Mouse (Mus musculus): ENCODE data around the gene Ryr1. TPM values are rescaled to one million over a fixed set of nuclear protein-coding genes. Genes with fewer than 3 reads are reported as not detected.
"Not testable (repeated sequence)": the region's sequence is repeated elsewhere in the genome, so short reads cannot be mapped to it uniquely, and the experiment has no call there.

The Ryr1 gene
- total RNA-seq, 2 experiments from 2014 or later, result 1,331 to 1,686 TPM

DNA sequence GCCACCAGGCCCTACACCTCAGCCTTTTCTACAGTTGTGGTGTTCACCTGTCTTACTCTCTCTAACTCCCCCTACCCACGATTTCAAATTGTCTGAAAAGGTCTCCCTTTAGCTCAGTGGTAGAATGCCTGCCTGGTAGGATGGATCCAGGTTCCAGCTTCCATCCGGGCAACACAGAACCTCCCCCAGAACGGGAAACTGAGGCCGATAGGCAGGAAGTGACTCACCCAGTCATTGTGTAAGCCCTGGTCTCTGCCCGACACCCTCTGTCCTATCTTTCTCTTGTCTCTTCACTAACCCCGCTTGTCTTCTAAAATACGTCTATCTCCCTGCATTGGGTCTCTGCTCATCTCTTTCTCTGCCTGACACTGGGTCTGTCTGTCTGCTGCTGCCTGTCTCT, 139.8 kb downstream of the Ryr1 start:
- no peak for DNase-seq

DNA sequence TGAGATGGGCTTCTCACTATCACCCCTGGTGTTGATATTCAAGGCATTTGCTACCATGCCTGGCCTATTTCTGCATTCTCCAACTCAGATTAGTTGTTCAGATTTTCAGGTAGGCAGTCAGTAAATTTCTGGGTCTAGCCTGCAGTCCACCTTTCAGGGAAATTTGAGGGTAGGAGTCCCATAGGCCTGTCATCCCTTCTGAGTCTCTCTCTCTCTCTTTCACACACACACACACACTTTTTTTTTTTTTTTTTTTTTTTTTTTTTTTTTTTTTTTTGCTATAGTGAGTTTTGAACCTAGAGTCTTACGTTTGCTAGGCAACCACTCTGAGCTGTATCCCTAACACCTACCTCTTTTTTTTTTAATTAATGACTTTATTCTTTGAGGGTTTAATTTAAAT, 140.5 kb downstream of the Ryr1 start:
- no peak for DNase-seq

DNA sequence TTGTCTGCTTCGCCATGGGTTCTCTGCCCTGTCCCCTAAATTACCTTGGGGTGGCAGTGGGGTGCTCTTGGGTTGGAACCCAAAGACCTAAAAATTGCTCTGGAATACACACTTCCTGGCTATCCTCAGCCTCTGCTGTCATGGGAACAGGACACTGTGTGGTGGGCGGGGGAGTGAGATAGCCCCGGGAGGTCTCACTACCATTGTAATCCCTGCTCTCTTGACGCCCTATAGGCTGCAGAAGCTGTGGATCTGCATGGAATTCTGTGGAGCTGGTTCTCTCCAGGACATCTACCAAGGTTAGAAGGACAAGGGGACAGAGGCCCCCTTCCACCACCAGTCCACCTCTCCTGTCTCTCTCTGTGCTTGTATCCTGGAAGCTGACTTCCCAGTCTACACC, 141.1 kb downstream of the Ryr1 start:
- DNase-seq, result no peak

DNA sequence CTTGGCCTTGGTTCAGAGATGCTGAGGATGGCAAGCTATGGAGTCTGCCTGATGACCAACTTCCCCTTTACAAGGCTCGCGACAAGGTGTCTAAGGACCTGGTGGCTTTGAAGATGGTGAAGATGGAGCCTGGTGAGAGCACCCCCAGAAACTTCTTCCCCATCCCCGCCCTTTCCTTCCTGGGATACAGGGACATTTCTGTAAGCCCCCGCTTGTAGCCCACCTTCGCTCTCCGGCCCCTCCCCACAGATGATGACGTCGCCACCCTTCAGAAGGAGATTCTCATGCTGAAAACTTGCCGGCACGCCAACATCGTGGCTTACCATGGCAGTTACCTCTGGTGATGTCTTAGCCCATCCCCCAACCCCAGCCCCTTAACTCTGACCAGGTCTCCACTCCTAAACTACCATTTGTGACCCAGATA, 141.8 kb downstream of the Ryr1 start:
- DNase-seq, result no peak

DNA sequence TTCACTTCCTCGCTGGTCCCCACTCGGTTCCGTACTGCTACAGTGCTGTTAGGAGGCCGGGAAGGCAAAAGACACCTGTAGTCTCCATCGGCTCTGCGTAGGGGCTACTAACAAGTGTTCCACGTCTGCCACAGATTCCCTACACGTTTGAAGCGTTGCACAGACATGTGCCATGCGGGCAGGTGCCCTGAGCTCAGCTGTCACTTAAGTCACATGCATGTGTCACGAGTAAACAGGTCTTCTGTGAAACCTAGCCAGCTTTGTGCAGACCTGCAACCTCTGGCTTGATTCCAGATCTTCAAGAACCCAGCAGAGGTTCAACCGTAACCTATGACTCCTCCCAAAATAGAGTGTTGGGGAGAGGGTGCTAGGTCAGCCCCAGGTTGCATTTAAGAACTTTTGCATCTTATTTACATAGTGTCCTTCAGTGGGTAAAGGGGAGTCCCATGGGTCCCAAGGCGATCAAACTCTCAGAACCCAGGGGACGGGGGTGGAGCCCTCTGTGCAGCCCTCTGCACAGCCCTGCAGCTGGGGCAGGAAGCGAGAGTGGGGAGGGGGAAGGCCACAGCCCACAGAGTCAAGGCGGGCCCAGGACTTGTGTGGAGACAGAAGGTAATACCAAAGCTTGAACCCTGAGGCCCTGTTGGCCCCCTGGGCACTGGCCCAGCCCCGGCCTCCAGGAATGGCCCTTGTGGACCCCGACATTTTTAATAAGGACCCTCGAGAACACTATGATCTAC, 142.5 kb downstream of the Ryr1 start:
- peak; percentile 45 for DNase-seq

DNA sequence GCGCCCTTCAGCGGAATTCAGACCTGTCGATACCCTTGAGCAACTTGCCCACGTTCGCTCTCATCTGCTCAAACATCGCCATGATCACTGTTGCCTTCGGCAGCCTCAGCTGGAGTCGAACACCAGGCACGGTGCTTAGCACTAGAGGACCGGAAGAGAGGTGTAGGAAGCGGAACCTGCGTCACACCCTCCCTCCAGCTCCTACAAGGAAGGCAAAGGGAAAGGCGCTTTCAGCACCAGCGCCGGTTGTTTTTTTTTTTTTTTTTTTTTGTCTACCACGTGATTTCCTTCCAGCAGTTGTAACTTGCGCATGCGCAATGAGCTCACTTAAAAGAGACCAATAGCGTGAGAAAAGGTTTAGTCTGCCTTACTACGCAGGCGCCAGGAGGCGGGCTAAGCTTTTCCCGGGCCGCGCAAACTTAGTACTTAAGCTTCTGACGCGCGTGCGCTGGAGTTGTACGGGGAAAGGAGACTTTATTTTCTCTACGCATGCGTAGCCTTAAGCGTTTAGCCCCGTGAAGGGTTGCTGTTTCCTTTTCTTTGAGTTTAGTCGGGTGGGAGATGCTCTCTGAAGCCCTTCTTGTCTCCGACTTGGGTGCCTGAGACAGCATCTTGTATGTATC, 143.2 kb downstream of the Ryr1 start, which contains the start of the genes Eif3k and Map4k1:
TSS of gene Eif3k (minus strand) at position 214 of the 623 bp plus-strand sequence.
TSS of gene Map4k1 (plus strand) at position 400 of the 623 bp plus-strand sequence.
- DNase-seq, result peak; percentile 95

DNA sequence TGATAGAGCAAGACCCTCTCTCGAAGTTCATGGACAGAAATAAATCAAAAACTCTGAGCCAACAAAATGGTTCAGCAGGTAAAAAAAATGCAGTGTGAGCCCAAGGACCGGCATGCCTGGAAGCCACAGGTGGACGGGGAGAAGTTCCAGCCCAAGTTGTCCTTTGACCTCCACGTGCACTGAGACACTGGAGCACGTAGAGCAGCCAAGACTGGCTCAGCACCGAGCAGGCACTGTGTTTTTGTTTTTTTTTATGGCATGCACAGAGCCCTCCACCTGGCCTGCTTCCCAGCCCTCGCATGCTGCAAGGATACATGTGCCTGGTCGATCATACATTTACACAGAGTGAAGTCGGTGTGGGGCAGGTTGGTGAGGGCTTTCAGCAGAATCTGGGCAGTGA, 147.4 kb downstream of the Ryr1 start:
- no peak for DNase-seq

DNA sequence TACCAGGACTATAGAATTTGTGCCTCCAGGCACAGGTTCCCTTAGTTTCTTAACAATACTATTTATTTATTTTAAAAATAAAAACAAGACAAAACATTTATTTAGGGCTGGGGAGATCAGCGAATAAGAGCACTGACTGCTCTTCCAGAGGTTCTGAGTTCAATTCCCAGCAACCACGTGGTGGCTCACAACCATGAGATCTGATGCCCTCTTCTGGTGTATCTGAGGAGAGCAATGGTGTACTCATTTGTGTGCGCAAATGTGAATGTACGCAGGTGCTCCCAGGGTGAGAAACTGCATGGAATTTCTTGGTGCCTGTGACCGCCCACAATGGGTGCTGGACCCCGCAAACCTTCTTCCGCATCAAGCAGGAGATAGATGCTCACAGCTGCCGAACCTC, 152.0 kb downstream of the Ryr1 start:
- DNase-seq, result no peak

DNA sequence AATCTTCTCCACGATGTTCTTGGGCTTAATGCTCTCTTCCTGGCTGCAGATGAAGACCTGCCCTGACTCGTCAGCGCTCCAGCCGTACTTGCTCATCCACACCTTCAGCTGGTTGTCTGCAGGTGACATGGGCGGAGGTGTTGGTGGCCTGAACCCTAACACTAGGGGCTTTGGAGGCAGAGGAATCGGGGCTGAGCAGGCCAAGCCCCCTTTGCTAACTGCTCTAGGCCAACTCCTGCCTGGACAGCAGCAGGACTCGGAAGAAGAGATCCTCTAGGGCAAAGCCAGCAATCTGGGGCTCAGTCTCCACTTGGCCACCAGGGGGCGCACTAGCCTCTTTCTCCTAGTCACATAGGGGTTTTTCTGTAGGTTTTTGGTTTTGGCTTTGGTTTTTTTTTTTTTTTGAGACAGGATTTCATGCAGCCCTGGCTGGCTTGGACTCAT, 152.4 kb downstream of the Ryr1 start:
- DNase-seq, result peak; percentile 50

DNA sequence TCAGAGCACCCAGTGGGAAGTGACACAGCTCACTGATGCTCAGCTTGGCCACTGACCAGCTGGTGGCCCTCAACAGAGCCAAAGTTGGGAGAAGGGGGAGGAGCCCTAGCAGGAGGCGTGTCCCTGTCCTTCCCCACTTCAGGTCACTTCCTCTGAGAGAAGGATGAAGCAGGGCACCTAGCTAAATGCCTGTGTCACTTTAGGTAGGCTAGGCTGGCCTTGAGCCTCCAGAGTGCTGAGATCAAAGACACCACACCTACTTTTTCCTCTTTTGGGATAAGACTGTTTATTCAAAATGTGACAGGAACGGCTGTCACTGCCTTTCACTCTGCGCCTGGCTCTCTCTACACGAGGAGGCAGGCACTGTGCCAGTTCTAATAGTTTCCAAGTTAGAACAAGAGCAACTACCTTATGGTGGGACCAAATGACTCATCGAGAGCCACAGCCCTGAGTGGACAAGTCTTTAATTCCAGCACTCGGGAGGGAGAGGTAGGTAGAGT, 153.2 kb downstream of the Ryr1 start:
- no peak for DNase-seq

DNA sequence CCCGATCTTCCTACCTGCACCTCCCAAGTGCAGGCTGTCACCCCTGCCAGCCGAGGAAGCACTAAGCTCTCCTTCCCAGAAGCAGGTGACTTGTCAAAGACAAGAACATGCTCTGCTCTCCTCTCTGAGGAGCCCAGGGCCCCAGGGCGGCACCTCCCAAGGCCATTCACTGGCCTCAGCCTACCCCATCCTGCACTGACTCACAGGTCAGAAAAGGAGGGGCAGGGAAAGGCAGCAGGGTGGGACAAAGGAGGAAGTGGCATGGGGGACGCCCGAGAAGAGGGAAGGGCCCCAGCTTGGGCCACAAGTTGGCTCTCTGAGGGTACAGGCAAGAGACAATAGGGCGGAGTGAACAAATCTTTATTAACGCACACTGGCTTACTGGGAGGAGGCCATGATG, 153.9 kb downstream of the Ryr1 start:
- no peak for DNase-seq

DNA sequence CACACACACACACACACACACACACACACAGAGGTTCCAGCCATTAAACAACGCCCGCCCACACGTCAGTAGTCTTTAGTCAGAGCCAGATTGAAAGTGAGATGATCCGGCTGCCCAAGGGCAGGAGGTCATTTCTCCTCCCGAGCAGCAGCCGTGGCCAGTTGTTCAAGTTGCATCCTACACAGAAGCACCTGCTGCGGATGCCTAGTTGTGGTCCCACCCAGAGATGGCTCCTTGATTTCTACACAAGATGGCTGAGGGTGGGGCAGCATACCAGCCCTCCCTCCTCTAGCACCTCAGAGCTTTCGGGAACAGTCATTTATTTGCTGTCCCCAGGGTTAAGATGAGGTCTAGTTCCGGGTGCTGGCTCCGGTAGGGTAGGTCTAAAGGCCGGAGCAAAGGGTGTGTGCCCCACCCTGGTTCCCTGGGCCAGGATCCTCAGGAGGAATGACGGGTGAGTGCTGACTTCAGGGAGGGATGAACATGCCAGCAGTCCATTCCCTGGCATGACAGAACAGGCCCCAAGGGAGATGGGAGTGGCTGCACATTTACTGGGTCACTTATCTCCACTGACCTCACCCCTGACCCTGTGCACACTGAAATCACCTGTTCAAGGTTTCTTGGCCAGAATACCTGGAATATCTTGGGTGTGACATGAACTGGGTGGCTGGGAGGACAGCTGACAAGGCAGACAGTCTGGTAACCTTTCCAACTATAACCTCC, 155.1 kb downstream of the Ryr1 start:
- DNase-seq, result peak; percentile 63

DNA sequence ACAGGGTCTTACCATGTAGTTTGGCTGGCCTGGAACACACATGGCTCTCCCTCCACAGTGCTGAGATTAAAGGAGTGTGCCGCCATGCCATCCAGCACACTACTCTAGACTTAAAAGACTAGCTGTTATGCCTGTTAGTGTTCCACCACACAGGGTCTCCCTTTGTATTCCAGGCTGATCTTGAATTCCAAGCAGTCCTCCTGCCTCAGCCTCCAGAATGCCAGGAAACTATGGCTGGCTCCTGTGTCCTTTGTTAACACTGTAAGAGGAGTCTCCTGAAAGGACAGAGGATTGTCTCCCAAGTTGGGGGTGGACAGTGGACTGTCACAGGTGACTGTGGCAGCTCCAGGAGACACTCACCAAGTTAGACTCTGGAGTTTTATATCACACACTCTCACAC, 155.7 kb downstream of the Ryr1 start:
- no peak for DNase-seq

DNA sequence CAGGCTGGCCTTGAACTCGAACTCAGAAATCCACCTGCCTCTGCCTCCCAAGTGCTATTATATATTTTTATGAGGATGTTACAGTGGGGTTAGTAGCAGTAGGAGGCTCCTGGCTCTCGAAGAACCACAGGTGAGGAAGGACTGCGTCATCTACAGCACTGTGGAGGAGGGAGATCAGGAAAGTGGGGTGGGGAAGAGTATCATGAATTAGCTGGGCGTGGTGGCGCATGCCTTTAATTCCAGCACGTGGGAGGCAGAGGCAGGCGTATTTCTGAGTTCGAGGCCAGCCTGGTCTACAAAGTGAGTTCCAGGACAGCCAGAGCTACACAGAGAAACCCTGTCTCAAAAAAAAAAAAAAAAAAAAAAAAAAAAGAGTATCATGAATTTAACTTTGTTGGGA, 156.9 kb downstream of the Ryr1 start:
- not testable (repeated sequence) for DNase-seq

DNA sequence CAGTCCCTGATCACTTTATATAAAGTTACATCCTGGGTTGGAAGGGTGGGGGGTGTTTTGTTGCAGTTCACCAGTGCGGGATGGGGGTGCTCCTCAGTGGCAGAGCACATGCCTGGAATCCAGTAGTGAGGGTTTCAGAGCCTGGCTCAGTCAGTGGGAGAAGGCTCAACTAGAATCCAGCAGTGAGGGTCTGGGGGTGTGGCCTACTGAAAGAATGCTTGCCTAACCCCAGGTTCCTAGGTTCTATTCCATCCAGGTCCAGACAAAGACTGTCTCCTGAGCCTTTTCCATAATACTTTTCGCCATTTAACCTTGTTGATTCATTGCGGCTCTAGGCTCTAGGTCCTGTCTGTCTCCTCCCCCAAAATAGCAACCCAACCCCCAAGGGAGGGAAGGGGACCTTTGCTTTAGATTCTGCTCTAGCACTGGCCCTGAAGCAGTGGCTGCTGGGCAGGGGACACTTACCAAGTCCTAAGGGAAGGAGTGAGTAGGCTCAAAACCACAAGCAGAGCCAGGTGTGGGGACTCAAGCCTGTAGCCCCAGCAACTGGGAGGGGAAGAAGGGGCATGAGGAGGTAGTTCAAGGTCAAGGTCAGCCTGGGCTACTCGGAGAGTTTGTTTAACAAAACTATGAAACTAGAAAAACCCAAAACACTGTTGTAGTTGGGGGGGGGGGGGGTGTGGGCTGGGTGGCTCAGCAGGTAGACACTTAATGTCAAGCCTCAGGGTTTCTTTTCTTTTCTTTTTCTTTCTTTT, 158.1 kb downstream of the Ryr1 start:
- no peak for DNase-seq

DNA sequence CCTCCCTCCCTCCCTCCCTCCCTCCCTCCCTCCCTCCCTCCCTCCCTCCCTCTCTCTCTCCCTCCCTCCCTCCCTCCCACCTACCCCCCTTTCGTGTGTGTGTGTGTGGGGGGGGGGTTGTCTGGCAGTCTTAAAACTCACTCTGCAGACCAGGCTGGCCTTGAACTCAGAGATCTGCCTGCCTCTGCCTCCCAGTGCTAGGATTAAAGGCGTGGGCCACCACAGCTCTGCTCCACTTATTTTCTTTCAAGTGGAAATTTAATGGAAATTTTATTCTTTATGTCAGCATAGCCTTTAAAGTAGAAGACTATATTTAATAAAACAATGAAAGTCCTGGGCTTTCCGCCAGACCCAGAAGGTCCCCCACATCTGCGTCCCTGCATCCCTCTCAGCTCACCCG, 158.8 kb downstream of the Ryr1 start:
- no peak for DNase-seq

DNA sequence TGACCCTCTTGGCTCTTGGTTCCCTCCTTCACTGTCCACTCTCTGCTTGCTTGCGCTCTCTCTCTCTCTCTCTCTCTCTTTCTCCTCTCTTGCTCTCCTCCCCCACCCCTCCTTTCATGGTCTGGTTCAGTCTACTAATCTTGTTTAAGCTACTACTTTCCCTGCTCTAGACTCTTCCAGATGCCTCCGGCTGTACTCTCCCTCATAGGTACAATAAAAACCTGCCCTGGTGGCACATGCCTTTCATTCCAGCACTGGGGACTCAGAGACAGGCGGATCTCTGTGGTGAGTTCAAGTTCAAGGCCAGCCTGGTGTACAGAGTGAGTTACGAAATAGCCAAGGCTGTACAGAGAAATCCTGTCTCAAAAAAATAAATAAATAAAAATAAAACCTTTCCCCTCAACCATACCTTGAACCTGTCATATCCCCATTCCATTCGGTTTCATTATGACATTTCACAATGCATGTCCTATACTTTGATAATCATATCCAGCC, 159.6 kb downstream of the Ryr1 start:
- no peak for DNase-seq

DNA sequence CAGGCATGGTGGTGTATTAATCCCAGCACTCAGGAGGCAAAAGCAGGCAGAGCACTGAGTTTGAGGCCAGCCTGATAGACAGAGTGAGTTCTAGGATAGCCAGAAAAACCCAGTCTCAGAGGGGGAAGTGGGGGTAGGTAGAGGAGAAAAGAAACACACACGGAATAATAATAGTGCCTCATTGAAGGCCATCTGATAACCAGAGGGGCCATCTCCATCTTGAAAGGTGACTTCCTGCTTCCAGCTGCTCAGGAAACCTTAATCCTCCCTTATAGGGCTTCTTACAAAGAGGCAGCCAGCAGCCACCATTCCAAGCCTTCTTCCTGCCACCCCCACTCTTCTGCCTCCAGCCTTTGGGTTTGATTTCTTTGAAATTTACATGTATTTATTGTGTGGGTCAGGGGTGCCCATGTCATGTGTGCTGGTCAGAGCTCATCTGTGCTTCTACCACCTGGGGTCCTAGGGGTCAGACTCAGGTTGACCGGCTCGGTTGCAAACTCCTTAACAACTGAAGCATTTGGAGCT, 161.5 kb downstream of the Ryr1 start:
- no peak for DNase-seq

DNA sequence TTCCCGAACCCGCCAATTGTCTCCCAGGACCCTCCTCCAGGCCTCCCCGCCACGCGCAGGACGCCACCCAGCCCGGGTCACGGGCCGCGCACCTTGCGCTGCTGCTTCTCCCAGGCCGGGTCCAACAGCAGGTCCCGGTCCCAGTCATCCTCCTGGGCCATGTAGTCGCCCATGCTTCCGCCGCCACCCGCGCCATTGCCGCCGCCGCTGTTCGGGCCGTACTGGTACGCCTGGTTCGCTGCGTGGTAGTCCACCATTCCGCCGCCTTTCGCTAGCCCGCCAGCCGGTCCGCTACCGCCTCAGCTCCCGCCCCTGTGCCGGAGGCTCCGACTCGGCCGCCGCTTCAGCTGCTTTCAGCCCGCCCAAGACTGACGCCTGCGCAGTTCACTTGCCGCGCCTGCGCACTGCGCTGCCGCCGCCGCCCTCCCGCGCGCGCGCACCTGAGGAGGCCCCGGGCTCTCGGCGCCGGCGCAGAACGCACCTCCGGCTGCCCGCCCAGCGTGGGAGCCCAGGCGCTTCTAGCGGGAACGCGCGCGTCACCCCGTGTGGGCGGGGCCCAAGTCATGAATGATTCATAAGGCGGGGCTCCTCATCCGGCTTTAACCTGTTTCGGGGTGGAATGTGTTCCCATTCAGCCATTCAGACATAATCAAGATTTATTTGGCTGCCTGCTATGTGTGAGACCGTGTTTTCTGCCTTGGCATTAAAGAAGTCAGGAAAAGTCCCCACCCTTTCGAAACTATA, 162.9 kb downstream of the Ryr1 start, which contains the start of gene Actn4:
TSS of gene Actn4 (minus strand) at position 414 of the 744 bp plus-strand sequence.
- peak; percentile 98 for DNase-seq

DNA sequence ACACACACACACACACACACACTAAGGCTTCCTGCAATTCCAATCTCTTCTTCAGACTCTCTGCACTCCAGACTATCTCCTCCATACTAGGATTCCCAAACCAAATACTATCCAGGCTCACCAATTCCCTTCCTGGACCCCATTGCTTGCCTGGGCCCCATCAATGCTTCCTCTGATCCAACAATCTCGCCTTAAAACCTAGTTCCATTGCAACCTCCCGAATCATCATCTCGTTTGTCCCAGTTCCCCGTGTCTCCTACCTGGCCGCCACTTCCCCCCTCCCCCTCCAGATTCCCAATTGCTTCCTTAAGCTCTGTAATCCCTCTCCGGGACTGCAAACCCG, 163.4 kb downstream of the Ryr1 start:
- no peak for DNase-seq
